Mouse (Mus musculus) cerebellum, adult 11-12 months (tissue): ENCODE data around the gene Hspd1.
"Not testable (repeated sequence)": the region's sequence is repeated elsewhere in the genome, so short reads cannot be mapped to it uniquely, and the experiment has no call there.

ENCODE experiments used
- DNase-seq: peaks from one replicate; pipeline ENCODE4 v3.0.0; 2022

Hspd1 gene

DNA sequence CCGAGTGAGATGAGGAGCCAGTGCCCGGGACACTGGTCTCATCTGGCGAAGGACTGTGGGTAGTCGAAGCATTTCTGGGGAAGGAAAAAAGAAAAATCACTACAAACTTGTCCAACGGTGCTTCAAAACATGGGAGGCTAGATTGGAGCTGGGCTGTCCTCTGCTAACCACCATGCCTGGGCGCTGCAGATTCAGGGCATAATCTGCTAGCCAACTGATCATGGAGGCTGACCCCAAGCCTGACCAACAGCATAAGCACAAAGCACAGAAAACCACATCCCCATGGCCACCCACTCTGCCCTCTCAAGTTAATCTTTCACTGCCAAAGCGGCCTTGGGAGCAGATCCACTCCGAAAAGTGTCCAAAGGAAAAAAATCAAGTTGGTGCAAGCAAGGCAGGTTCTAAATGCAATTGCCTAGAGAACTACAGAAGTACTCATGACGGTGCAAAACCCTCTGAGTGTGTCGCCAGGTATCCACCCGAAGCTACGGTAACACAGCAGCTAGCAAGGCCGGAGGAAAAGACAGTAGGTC, 1.1 kb downstream of the Hspd1 start:
- peak; percentile 38 for DNase-seq

DNA sequence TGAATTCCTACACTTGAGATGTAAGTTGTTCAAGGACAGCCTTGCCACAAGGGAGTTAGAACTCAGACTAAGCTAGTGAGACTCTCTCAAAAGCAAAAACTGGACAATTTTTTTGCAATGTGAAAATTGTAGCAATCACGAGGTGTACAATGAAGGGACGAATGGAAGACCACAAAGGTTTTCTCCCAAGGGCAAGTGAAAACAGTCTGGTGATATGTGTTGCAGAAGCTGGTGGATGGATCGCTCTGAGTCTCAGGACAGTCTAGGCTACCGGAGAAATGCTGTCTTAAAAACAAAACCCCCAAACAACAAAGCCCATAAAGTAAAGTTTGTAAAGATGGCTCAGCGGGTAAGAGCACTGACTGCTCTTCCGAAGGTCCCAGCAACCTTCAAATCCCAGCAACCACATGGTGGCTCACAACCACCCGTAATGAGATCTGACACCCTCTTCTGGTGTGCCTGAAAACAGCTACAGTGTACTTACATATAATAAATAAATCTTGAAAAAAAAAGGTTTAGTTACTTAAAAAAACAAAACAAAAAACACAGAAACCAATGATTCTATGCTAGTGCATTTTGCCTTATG, 2.2 kb downstream of the Hspd1 start:
- DNase-seq: no peak

DNA sequence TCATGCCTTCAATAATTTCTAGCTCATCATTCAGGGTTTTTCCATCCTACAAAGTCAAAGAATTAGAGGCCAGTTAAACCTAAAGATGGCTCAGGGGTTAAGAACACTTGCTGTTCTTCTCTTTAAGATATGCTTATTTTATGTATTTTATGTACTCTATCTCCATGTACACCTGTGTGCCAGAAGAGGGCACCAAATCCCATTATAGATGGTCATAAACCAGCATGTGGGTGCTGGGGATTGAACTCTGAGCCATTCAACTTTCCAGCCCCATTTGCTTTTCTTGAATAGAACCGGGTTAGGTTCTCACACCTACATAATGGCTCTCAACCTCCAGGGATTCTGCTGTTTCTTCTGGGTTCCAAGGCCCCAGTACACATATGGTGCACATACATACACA, 5.9 kb downstream of the Hspd1 start:
- DNase-seq: no peak

DNA sequence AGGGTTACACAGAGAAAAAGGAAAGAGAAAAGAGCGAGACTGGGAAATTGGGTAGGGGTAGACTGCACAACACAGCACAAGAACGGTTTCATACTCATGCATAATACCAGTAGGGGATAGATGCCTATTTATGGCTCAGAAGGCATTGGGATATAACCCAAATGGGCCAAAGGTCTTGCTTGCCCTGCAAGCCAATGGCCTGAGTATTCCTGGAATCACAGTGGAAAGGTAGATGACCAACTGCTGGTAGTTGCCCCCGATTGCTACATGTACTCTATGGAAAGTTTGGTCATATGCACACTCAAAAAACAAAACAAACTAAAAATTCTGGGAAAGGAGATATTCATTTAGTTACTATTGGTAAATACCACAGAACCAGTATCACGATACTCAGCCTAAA, 8.4 kb downstream of the Hspd1 start:
- DNase-seq: no peak

DNA sequence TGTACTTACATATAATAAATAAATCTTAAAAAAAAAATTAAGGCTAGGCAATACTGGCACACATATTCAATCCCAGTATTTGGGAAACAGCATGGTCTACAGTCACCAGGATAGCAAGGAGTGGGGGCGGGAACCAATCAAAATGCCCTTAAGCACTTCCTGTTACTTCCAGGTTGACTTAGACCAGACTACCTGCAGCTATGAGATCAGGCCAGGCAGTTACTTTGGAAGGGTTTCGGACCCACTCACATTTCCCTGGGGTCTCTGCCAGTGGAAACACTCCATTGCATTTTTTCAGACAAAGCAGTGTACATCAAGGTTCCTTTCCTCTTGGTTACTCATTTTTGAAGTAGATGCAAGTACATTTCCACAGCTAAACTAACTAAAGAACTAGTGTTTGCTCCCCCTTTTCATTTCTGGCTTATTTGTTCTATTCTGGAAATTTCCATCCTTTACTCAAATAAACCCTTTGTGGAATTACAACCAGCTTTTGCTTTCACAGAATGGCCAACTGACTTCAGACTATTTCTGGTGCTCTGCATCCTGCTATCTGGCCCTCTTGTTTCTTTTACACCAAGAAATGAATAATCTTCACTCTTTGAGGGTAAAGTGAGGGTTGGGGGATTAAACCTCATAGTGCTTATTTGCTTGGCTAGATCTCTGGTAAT, 11.1 kb downstream of the Hspd1 start:
- DNase-seq: no peak

DNA sequence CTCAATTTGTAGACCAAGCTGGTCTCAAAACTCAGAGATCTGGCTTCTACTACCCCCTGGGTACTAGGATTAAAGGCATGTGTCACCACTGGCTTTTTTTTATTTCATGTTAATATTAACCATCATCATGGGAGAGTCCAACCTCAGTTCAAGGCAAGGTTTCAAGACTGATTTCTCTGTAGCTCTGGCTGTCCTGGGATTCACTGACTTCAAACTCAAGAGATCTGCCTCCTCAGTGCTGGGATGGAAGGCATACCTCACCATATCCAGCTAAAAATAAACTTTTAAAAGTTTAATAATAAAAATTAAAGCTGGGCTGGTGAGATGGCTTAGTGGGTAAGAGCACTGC, 11.7 kb downstream of the Hspd1 start:
- DNase-seq: no peak

DNA sequence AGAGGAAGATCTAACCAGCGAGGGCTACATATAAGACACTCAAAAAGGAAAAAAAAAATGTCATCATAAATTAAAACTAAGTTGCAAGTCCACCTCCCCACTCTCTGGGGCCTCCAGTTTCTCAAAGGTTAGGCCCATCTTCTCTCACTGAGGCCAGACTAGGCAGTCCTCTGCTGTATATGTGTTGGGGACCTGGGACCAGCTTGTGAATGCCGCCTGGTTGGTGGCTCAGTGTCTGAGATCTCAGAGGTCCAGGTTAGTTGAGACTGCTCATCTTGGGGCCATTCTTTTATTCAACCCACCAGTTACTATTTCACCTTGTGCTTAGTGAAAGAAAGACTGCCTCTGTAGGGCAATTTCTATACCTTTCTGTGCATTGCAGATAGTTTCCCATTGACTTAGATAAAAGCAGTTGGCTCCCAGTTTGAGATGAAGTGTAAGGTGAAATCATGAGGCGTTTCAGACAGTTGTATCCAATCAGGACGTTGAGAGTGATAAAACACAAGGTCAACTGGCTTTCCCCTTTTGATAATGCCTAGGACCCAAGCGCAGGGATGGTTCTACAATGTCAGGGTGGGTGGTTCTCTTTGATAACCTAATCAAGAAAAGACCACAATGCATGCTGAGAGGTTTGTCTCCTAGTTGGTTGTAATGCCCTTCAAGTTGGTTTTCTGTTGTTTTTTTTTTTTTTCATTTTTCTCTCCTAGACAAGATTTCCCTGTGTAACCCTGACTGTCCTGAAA, 12.2 kb downstream of the Hspd1 start:
- DNase-seq: no peak

DNA sequence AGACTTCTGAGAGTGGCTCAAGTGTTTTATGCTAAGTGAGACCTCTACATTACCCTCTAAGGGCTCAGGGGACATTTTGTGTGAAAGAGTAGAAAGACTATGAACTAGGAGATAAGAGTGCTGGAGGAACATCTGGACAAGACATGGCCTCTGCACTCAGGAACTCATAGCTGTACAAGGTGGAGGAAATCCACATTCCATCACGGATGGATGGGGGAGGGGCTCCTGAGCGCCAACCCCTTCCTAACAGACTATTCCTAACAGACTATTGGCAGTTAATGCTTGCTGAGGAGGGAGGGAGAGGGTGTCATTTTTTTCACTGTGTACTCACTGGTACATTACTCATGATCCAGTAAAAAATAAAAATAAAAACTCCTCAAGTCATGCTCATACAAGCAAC, 13.3 kb downstream of the Hspd1 start:
- DNase-seq: no peak

DNA sequence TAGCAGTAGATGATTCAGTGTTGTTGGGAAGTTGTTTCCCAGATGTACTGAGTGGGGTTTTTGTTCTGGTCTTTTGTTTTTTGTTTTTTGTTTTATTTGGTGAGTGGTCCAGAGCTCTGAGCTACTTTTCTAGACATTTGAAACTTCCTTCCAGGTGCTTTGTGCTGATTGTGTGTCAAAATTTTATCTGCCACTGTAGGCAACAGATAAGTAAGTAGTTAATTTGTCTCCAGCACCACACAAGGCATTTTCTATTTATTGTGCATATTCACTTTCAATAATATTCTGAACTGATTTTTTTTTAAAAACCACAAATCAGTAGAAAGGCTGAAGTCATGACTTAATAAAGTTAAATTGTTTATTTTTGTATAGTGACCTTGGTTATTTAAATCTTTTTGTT, 15.7 kb downstream of the Hspd1 start:
- not testable (repeated sequence) for DNase-seq

DNA sequence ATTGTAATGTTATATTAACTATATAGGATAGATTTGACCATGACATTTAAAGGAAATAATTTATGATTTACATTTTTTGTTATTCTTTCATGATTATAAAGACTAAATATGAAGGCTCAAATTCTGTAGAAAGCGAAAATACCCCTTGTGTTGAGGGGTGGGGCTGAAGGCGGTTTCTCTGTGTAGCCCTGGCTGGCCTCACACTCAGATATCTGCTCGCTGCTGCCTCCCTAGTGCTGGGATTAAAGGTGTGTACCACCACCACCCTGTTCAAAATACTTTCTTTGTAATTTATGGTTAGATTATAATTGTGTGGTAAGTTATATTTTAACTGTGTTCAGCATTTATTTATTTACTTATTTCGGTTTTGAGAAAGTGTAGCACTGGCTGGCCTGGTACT, 26.3 kb downstream of the Hspd1 start:
- no peak for DNase-seq

DNA sequence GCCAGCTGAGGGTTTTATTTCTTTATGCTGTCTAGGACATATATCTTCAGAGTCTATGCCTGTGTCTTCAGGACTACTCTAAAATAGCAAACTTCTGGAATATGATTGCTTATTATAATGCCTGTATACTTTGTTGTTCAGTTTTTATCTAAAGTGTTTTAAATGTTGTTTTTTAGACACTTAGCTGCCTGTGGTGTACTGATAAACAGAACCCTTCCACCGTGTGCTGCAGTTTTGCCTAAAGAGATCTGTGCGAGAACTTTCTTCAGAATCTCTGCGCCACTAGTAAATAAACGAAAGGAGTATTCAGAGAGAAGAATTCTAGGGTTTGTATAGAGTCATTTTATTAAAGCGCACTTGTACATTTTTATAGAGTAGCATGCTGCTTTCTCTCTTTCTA, 26.9 kb downstream of the Hspd1 start:
- DNase-seq: no peak

DNA sequence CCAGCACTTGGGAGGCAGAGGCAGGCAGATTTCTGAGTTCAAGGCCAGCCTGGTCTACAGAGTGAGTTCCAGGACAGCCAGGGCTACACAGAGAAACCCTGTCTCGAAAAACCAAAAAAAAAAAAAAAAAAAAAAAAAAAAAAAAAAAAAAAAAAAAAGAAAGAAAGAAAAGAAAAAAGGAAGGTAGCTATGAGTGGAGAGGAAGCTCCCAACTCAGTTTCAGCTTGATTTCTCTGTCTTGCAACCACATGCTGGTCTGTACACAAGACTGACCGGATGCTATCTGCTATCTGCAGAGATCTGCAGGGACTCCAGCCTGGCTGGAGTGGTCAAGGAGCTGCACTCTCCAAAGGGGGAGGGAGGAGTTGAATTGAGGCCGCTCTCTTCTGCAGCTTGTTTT, 29.7 kb downstream of the Hspd1 start:
- DNase-seq: not testable (repeated sequence)

DNA sequence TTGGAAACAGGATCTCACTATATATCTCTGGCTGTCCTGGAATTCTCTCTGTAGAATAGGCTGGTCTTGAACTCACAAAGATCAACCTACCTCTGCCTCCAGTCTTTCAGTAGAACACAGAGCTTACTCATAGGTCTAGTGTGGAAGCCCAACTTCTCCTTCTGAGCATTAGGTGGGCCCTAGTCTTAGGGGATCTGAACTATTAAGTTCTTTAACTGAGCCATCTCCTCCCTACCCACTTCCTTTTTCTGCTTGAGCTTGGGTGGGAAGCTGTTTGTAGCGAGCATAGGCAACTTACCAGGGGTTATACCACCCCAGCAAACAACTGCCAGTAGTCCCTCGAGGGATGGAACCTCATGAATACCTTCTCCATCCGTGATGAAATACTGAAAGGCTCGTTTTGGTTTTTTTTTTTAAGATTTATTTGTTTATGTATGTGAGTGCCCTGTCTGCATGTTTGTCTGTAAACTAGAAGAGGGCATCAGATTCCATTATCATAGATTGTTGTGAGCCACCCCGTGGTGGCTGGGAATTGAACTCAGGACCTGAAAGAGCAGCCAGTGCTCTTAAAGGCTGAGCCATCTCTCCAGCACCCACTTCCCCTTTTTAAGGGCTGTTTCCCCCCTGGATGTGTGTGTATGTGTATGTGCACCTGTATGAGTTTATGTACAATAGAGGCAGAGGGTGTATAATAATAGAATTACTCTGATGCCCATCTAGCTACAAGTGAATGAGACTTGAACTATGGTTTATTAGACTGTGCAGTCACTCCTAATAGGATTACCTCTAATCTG, 32.5 kb downstream of the Hspd1 start:
- no peak for DNase-seq

DNA sequence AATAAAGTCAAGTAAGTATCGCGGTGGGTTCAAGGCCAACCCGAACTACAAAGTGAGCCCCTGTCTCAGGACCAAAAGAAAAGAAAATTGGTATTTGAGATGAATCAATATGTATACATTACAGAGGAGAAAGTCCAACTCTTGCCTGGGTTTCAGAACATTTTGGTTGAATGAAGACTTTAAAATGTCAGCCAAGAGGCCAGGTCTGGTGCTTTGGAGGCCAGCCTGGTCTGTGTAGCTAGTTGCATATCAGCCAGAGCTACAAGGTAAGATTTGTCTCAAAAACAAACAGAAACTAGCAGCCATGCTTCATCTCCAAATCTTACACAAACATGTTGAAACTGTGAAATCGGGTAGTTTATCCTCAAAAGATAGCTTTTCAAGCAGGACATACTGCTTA, 34.4 kb downstream of the Hspd1 start:
- DNase-seq: no peak

DNA sequence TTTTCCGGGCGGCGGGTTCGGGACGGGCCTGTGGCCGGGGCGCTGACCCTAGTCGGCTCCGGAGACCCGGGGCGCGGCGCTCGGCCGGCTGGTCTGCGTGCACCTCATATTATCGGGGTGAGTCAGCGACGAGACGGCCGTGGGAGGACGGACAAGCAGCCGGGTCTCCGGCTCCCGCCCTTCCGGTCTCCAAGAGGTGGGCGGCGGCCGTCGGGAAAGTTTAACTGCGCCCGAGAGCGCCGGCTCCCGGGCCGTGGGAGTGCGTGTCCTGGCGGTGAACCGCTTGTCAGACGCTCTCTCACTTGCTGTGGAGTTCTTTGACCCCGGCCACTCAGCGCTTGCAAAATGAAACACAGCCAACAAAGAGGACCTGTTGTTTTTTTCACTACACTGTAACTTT, 35.0 kb downstream of the Hspd1 start:
- no peak for DNase-seq

DNA sequence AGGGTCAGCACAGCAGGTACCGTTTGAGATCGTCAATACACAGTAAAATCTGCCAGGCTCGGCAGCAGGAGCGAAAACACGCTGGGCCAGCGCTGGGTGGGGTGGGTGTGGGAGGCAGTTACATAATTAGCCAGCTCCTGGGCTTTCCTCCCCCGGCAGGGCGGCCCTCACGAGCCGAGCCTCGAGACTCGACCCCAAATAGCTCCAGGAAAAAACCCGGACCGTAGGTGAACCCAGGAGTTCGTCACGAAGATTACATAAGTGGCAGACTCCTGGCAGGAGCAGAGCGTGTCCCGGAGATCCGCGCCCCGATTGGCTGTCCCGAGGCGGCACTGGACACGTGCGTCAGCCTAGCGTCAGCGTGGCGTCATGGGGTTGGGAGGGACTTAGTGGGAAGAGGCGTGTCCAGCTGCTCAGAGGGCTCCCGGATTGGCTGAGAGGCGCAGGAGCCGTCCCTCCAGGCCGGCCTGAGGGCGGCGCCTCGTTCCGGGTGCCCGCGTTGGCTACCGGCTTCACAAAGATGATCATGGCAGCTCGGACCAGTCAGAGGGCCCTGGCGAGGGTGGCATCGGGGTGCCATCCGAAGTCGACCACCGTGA, 35.6 kb downstream of the Hspd1 start, which contains the start of gene Coq10b:
Gene Coq10b, plus strand, starts transcription at position 416 of the 599 bp plus-strand sequence.
- peak; percentile 100 for DNase-seq

DNA sequence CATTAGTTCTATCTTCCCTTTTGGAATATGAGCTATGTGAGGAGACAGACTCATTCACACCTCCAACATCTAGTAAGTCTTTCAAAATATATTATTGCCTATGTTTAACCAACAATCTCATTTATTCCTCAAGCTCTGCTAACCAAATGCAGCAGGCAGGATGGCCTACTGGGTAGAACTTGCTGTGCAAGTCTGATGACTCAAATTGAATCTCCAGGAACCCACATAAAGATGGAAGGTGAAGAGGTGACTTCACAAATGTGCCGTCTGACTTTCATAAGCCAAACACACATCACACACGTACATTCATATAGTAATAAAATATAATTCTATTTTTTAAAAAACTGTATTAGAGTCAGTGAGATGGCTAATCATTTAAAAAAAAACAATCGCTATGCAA, 36.4 kb downstream of the Hspd1 start:
- DNase-seq: no peak

DNA sequence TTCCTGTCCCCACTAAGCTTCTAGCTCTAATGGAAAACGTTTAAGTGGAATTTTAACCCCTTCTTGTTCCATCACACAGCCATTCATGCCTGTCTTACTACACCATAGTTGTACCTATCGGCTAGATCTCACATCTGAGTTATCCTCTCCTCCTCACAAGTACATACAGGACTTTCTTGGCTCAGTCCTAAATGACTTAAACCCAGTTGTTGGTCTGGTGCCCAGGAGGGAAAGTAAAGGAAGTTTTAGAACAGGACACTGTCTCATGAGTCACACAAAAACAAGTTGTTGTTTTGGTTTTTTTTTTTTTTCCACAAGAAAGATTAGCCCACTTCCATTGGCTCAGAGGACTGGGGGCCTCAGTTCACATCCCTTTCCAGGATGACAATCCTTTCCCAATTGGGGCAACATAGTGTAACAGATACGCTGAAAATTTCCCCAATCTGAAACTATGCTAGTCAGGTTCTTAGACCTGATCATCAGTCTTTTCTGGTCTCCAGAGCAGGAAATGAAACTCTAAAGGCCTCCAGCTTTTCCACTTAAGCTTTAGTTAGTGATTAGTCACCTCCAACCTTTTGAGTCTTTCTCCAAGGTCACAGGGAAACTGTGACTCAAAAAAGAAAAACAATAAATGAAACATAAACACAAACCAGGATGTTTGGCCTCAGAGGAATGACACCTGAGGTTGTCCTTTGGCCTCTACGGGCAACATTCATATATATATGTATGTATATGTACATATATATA, 39.0 kb downstream of the Hspd1 start:
- DNase-seq: no peak

DNA sequence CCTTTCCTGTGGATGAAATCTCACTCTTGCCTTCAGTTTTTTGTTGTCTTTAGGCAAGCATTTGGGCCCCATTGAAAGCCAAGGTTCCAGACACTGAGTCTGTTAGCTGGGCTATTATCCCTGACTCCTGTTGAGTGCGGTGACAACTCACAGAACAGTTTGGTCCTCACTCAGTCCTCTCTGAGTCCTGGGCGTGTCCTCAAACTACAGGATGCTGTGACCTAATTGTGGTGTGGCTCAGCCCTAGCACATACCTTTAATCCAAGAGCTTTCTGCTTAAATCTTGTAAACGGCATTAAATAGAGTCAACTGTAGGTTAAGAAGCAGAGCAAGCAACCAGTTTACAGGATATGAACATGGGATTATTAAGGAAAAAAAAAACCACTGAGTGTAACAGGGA, 44.9 kb downstream of the Hspd1 start:
- DNase-seq: no peak

DNA sequence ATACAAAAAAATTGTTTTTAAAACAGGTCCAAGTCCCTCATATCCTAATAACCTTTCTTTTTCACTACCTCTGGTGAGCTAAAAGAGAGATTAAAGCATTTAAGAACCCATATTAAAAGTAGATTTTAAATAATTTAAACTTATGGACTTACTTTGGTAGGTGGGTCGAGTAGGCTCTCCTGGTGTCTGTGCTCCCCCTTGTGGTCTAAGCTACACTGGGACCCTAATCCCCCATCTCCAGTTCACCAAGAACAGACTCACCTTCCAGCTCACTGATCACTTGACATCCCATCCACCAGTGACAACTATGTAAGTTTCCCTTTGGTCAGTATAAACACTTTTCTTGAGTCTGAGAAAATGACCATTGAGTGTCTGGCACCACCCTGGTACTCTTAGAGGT, 45.8 kb downstream of the Hspd1 start:
- DNase-seq: no peak

DNA sequence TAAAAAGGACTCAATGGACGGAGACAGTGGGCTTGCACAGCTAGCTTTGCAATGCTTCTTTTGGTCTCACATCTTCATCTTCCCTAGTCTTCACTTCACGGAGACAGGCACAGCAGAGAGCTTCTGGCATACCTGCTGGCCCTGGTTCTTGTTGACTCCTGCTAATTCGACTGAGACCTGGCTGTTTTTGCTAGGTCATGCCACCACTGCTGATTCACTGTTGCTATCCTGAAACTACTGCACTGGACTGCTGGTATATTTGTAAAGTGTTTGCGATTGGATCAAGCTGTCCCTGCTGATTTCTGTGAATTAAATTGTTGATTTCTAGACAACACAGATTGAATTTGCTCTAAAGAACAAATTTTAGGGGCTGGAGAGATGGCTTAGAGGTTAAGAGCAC, 46.4 kb downstream of the Hspd1 start:
- DNase-seq: no peak

DNA sequence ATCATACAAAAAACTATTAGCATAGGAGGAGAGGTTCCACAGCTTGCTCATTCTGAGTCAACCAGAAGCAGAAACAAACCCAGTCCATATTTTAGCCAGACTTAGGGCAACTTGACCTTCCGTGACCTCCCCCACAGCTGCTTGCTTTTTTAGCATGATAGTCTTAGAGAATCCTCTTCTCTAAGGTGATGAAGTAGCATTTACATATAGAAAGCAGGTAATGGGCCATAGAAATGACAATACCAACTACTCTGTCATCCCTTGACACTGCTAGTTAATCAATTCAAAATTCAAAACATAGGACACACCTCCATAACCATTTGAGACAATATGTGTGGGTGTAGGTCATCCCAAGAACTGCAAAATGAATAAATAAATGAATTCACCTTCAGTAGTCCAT, 48.1 kb downstream of the Hspd1 start:
- DNase-seq: no peak
